In the genomic region with DNA sequence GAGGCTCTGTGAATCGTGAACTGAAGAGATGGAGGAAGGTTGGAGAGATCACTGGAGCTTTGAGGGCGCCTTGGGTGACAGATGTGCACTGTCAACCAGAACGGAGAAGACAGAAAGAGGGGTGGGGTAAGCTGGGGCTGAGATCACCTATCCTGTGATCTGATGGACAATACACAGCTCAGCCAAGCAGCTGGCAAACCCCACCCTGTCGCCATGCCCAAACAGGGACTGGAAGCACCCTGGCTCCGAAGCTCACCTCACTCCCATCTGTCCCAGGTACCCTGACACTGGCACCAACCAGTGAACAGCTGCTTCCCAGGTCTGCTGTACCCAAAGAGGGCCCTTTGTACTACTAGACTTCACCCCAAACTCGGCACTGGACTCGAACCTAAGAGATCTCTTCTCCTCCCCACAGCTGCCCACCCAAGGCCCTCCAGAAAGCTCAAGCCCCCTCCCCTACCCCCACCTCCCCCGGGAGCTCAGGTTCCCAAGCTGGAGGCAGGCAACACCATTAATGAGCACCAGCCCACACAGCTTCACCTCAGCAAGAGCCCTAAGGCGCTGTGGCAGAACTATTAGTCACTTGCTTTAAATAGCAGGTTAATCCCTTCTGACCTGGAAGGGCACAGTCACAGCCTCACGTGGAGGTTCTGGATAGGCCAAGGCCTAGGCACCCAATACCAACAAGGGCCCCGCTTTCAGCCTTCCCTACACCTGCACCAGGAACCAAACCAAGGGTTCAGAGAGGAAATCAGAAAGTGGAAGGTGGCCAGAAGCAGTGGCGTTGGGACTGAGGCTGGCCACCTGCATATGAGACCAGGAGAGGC, we compare ENCODE assay signal across 8 mouse cellular contexts. TPM values are rescaled to one million over a fixed set of nuclear protein-coding genes. Genes with fewer than 3 reads are reported as not detected.
A peak's percentile ranks its signal among the peaks of the same experiment; 100 is the strongest.
DNase-seq lines count a peak whose midpoint lies in the region; ATAC-seq and TF ChIP-seq lines count a peak whose summit lies in the region.

No protein-coding gene starts in this region.

- no peak for ATAC-seq in heart, embryonic 14.5 days (ENCODE audit: insufficient number of reproducible peaks, insufficient read depth, low FRiP score, low read depth)

- H3K27me3 ChIP-seq in heart, embryonic 14.5 days (ENCODE audit: control insufficient read depth, insufficient read depth, low read length) = no peaks in the 10 kb centered on the region
- no peaks in the 10 kb centered on the region for H3K27me3 ChIP-seq in small intestine, adult 2 months (ENCODE audit: control insufficient read depth, insufficient read depth, low read length)

- H3K9ac ChIP-seq in heart, embryonic 14.5 days (ENCODE audit: low read length) = peak overlapping the region; percentile 82

- TF ChIP-seq CTCF in small intestine, adult 2 months (IDR thresholded peaks at IDR 0.05; ENCODE audit: extremely low read depth, insufficient read length, insufficient replicate concordance, low read depth, low read length) = no peak

- H3K4me1 ChIP-seq in brown adipose tissue, adult 24 weeks (ENCODE audit: control insufficient read depth, insufficient read depth, insufficient read length, low read length) = 0 out of 2 replicates have a peak, but pooled peaks cover 2% of the 10 kb centered on the region
- H3K4me1 ChIP-seq in heart, embryonic 14.5 days (ENCODE audit: control insufficient read depth in 2 of 2, insufficient read depth in 2 of 2, low read length in 2 of 2) = peaks cover 14 to 30% of the 10 kb centered on the region in 2 experiments
- H3K4me1 ChIP-seq in small intestine, adult 2 months (ENCODE audit: control insufficient read depth, insufficient read depth, insufficient read length, low read length) = peaks cover 20% of the 10 kb centered on the region

- DNase-seq in 416B (ENCODE audit: low read depth) = peak; percentile 24
- peak; percentile 17 to 44 for DNase-seq in kidney, postnatal 4 days
- DNase-seq in cerebellum, adult 11 months = no peak
- DNase-seq in left cerebral cortex, adult 11 months (ENCODE audit: low spot score) = no peak
- DNase-seq in layer of hippocampus, adult 18-20 months (ENCODE audit: low spot score in 2 of 2) = no peak

- peak overlapping the region; percentile 21 for H3K4me3 ChIP-seq in brown adipose tissue, adult 24 weeks (ENCODE audit: insufficient read depth, low read depth, low read length)
- H3K4me3 ChIP-seq in heart, embryonic 14.5 days (ENCODE audit: control insufficient read depth in 1 of 2, insufficient read depth in 1 of 2, low read depth in 1 of 2, low read length in 2 of 2) = peak overlapping the region; percentile 63 to 68
- H3K4me3 ChIP-seq in small intestine, adult 2 months (ENCODE audit: low read depth, low read length) = peak overlapping the region; percentile 73; the same call in 1 of the 2 replicates

- no peaks in the 10 kb centered on the region for H3K9me3 ChIP-seq in heart, embryonic 14.5 days (ENCODE audit: control insufficient read depth, low read length)

- WGBS in heart, embryonic 14.5 days = 46% methylated on average over 12 of the region's 12 CpGs
- 34% methylated on average over 12 of the region's 12 CpGs for WGBS in small intestine, adult 2 months

- H3K27ac ChIP-seq in brown adipose tissue, adult 24 weeks (replicated peaks; ENCODE audit: low read depth, low read length) = no peak overlapping the region
- H3K27ac ChIP-seq in heart, embryonic 14.5 days (replicated peaks in 1 of 2; ENCODE audit: control insufficient read depth in 1 of 2, insufficient read depth in 1 of 2, low read depth in 2 of 2, low read length in 2 of 2) = peak overlapping the region; percentile 57 to 87
- no peak overlapping the region for H3K27ac ChIP-seq in small intestine, adult 2 months (ENCODE audit: insufficient read depth, low read depth, low read length)

- H3K36me3 ChIP-seq in heart, embryonic 14.5 days (ENCODE audit: control insufficient read depth, insufficient read depth, low read length) = peaks cover 33% of the 10 kb centered on the region
- H3K36me3 ChIP-seq in small intestine, adult 2 months (ENCODE audit: control insufficient read depth, insufficient read depth, low read length) = no peaks in the 10 kb centered on the region

- no peak for TF ChIP-seq POLR2A in small intestine, adult 2 months (IDR thresholded peaks at IDR 0.05; ENCODE audit: low read depth, low read length)

- peak overlapping the region; percentile 65 for H3K4me2 ChIP-seq in heart, embryonic 14.5 days (ENCODE audit: low read length)

RNA-seq across cellular contexts. Expression of a gene that starts 1.6 kb away (rescaled TPM):
- polyA plus RNA-seq in brown adipose tissue, adult 24 weeks (2012; ENCODE audit: insufficient read depth, insufficient read length, missing spikeins) = 79.7 and 84.7 TPM in 2 replicates
- 260 and 264 TPM in 2 replicates for polyA plus RNA-seq in heart, embryonic 14.5 days (2014; fragmentation: Nextera tagmentation; extraction: Ambion mirVana)
- 115 and 166 TPM in 2 replicates for polyA plus RNA-seq in small intestine, adult 2 months (2012; rRNA removed)
- 100 to 1,000 TPM; 184 to 202 TPM for total RNA-seq in layer of hippocampus, adult 18-20 months (2021)

RNA-seq across cellular contexts. Expression of a gene that starts 16.4 kb away (rescaled TPM):
- polyA plus RNA-seq in brown adipose tissue, adult 24 weeks (2012; ENCODE audit: insufficient read depth, insufficient read length, missing spikeins) = 0.55 TPM in 1 of 2 replicates, not detected in the other
- polyA plus RNA-seq in heart, embryonic 14.5 days (2014; fragmentation: Nextera tagmentation; extraction: Ambion mirVana) = 0.93 and 2.0 TPM in 2 replicates
- polyA plus RNA-seq in small intestine, adult 2 months (2012; rRNA removed) = 0.10 and 0.33 TPM in 2 replicates
- total RNA-seq in layer of hippocampus, adult 18-20 months (2021) = 1 to 10 TPM; 1.3 to 1.4 TPM

Comparison
In these comparisons a context has a peak if more than half of its experiments do, and no peak if none do; other contexts are left out.
1. DNase-seq: peak in 416B (single experiment) and kidney, postnatal 4 days (2 of 2); none in cerebellum, adult 11 months (single experiment), left cerebral cortex, adult 11 months (single experiment) and layer of hippocampus, adult 18-20 months (0 of 2).
2. H3K27ac ChIP-seq: peak in heart, embryonic 14.5 days (2 of 2); none in brown adipose tissue, adult 24 weeks (single experiment) and small intestine, adult 2 months (single experiment).
3. H3K4me3 ChIP-seq: peak in every context shown above with its lines; median percentile 73 in small intestine, adult 2 months; 66 in heart, embryonic 14.5 days; 21 in brown adipose tissue, adult 24 weeks.